Mouse (Mus musculus): ENCODE measurements around the gene Hnf1b.

DNA sequence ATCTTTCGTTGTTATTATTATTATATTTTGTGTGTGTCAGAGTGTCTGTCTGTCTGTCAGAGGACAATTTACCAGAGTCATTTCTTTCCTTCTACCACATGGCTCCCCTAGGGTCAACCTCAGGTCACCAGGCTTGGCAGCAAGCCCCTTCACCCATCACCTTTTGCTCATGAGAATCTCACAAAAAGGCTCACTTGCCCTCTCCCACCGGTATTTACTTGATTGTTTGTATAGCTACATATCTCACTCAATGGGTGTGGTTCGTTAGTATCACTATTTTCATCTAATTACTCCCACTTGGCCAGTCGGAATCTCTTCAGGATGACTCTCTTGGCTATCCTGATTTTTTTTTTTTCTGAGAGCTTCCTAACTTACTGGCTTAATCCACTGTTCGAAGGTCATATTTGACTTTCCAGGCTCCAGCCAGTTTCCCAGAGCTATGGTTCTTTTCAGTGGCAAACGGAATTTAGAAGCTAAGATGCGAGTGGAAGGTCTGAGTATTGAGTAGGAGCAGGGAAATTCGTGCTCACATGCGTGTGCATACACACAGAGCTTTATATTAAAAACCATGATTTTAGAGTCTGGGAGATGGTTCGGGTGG is 82.7 kb downstream of the Hnf1b start:
- TF ChIP-seq GATA1 (IDR thresholded peaks at IDR 0.05; ENCODE audit: borderline replicate concordance, low read length) (no peak), FLI1 (IDR thresholded peaks at IDR 0.05; ENCODE audit: low read length) (no peak)
